Mouse (Mus musculus): Measurements from ENCODE around the gene Prss8. TPM values are rescaled to one million over a fixed set of nuclear protein-coding genes. Genes with fewer than 3 reads are reported as not detected.
A peak's percentile ranks its signal among the peaks of the same experiment; 100 is the strongest.

Prss8 gene
- polyA plus RNA-seq, 1 experiment from 2014 or later: 13.9 TPM

DNA sequence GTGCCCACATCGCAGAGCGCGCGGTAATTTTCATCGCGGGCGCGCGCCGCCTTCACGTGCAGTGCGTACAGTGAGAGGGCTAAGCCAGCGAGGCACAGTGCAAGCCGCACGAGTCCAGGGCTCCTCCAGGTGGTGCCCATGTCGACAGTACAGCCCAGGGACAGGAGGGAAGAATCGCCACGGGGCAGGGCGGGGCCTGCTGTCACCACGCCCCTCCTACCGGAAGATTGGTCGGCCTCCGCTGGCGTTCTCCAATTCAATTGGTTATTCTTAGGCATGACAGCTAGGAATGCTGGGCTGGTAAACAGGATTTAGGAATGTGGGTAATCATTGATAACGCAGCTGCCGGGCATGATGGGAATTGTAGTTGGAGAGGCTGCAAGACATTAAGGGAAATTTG lies 34.5 kb downstream of the Prss8 start, which contains the start of the genes Gm21974 and Vkorc1:
Gm21974 (minus strand) TSS at position 13 of the 400 bp plus-strand sequence.
Vkorc1 (minus strand) TSS at position 176 of the 400 bp plus-strand sequence.
- Histone ChIP-seq H3K9ac (peak within 1 kb of the TSS; percentile 65), H3K27me3 (no peaks in the 10 kb centered on the region), H3K27ac (replicated peaks) (peak within 1 kb of the TSS; percentile 86), H3K36me3 (replicated peaks) (peaks cover 20% of the 10 kb centered on the region), H3K4me1 (replicated peaks) (peaks cover 58% of the 10 kb centered on the region), H3K4me2 (peak within 1 kb of the TSS; percentile 92), H3K4me3 (replicated peaks) (peak within 1 kb of the TSS; percentile 67), H3K9me3 (replicated peaks) (no peaks in the 10 kb centered on the region)
- WGBS (ENCODE audit: insufficient replicate concordance): under 1% methylated on average over 26 of the region's 26 CpGs
- ATAC-seq (ENCODE audit: insufficient read depth): peak; percentile 95

DNA sequence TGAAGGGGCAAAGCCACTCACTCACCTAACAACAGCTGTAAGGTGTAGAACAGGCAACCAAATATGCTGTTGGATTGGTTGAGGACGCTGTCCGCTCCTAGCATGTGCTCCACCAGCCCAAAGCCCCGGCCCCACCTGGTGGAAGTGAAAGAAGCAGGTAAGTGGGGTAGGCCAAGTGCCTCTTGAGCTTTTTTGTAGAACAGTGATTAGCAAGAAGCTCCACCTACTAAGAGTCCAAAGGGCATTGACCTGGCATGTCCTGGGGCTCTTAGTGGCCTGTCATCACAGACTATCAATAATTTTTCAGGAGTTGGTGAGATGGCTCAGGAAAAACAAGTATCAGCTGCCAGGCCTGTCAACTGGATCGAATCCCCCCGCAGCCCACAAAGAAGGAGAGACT lies 35.4 kb downstream of the Prss8 start:
- 77% methylated on average over 5 of the region's 5 CpGs for WGBS (ENCODE audit: insufficient replicate concordance)
- H3K27ac ChIP-seq (replicated peaks): peak overlapping the region; percentile 86
- H3K4me2 ChIP-seq: peak overlapping the region; percentile 92
- H3K36me3 ChIP-seq (replicated peaks): peaks cover 30% of the 10 kb centered on the region
- H3K4me3 ChIP-seq (replicated peaks): peak overlapping the region; percentile 67
- H3K9me3 ChIP-seq (replicated peaks): no peaks in the 10 kb centered on the region
- H3K27me3 ChIP-seq: no peaks in the 10 kb centered on the region
- no peak for ATAC-seq (ENCODE audit: insufficient read depth)
- peaks cover 48% of the 10 kb centered on the region for H3K4me1 ChIP-seq (replicated peaks)
- H3K9ac ChIP-seq: peak overlapping the region; percentile 65; the same call in 1 of the 2 replicates

GRCm38 (mm10) chr7:127890798-127891197 lies 39.1 kb downstream of the Prss8 start, which contains the start of gene Prss53:
Gene Prss53 (minus strand): TSS chr7:127890970.
- Histone ChIP-seq H3K4me1 (replicated peaks) (peaks cover 23% of the 10 kb centered on the region), H3K36me3 (replicated peaks) (peaks cover 66% of the 10 kb centered on the region), H3K4me3 (replicated peaks) (no peak within 1 kb of the TSS), H3K4me2 (no peak within 1 kb of the TSS), H3K27me3 (no peaks in the 10 kb centered on the region), H3K9ac (no peak within 1 kb of the TSS), H3K27ac (replicated peaks) (no peak within 1 kb of the TSS), H3K9me3 (replicated peaks) (no peaks in the 10 kb centered on the region)
- ATAC-seq (ENCODE audit: insufficient read depth): no peak
- WGBS (ENCODE audit: insufficient replicate concordance): 57% methylated on average over 4 of the region's 4 CpGs

- H3K4me3 ChIP-seq (replicated peaks): no peak overlapping the region
- ATAC-seq (ENCODE audit: insufficient read depth): no peak
- no peak overlapping the region for H3K4me2 ChIP-seq
- no peak overlapping the region for H3K9ac ChIP-seq
- H3K36me3 ChIP-seq (replicated peaks): peaks cover 83% of the 10 kb centered on the region
- no peaks in the 10 kb centered on the region for H3K9me3 ChIP-seq (replicated peaks)
- H3K27ac ChIP-seq (replicated peaks): no peak overlapping the region
- H3K4me1 ChIP-seq (replicated peaks): peaks cover 11% of the 10 kb centered on the region; the same call in 1 of the 2 replicates
- H3K27me3 ChIP-seq: no peaks in the 10 kb centered on the region
- WGBS (ENCODE audit: insufficient replicate concordance): 50% methylated on average over 3 of the region's 3 CpGs
Observed at GRCm38 (mm10) chr7:127888821-127889220, 41.1 kb downstream of the Prss8 start.

DNA sequence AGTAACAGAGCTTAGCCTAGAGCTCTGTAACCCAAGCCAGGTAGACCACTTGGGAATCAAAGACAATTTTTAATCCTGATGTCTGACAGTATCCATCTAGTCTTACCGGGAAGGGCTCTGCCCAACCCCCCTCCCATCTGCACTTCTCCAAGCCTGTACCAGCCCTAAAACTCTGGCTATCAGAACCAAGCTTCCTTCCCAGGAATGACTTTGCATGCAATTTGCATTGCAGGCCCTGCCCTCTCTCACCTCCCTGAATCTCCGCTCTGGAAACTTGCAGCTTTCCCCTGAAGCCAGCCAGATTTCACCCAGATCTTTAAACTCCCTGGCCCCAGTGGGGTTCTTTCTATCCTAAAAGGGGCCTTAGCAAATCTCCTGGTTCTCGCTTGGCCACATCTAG lies 42.1 kb downstream of the Prss8 start:
- Histone ChIP-seq H3K27me3 (no peaks in the 10 kb centered on the region), H3K4me3 (replicated peaks) (no peak overlapping the region), H3K36me3 (replicated peaks) (peaks cover 83% of the 10 kb centered on the region), H3K9me3 (replicated peaks) (no peaks in the 10 kb centered on the region), H3K9ac (no peak overlapping the region), H3K4me1 (replicated peaks) (peaks cover 14% of the 10 kb centered on the region; the same call in 1 of the 2 replicates), H3K4me2 (no peak overlapping the region), H3K27ac (replicated peaks) (no peak overlapping the region)
- 76% methylated on average over 3 of the region's 3 CpGs for WGBS (ENCODE audit: insufficient replicate concordance)
- ATAC-seq (ENCODE audit: insufficient read depth): no peak

GRCm38 (mm10) chr7:127887191-127887590 lies 42.7 kb downstream of the Prss8 start:
- H3K9ac ChIP-seq: no peak overlapping the region
- H3K4me1 ChIP-seq (replicated peaks): peaks cover 14% of the 10 kb centered on the region; the same call in 1 of the 2 replicates
- no peak overlapping the region for H3K27ac ChIP-seq (replicated peaks)
- H3K4me2 ChIP-seq: no peak overlapping the region
- 81% methylated on average over 8 of the region's 8 CpGs for WGBS (ENCODE audit: insufficient replicate concordance)
- H3K27me3 ChIP-seq: no peaks in the 10 kb centered on the region
- H3K9me3 ChIP-seq (replicated peaks): 0 out of 2 replicates have a peak, but pooled peaks cover 3% of the 10 kb centered on the region
- no peak for ATAC-seq (ENCODE audit: insufficient read depth)
- H3K4me3 ChIP-seq (replicated peaks): no peak overlapping the region
- H3K36me3 ChIP-seq (replicated peaks): peaks cover 83% of the 10 kb centered on the region

DNA sequence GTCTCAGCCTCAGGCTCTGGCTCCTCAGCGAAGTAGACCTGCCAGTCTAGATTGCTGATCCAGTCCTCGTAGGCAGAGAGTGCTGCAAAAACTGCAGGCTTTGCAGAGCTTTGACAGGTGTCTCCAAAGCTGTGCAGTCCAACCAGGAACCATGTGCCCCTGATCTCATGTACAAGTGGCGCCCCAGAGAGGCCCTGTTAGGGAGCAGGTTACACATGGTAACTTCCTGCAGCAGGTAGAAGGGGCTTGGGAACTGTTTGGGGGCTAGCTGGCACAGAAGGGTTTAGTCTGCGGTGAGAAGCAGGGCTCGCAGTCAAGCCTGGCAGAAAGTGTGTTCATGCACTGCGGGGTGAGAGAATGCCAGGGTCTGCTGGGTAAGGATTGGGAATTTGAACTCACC lies 43.4 kb downstream of the Prss8 start:
- Histone ChIP-seq H3K27ac (replicated peaks) (no peak overlapping the region), H3K36me3 (replicated peaks) (peaks cover 88% of the 10 kb centered on the region), H3K9ac (no peak overlapping the region), H3K4me2 (no peak overlapping the region), H3K27me3 (no peaks in the 10 kb centered on the region), H3K4me3 (replicated peaks) (no peak overlapping the region), H3K9me3 (replicated peaks) (0 out of 2 replicates have a peak, but pooled peaks cover 6% of the 10 kb centered on the region), H3K4me1 (replicated peaks) (peaks cover 14% of the 10 kb centered on the region; the same call in 1 of the 2 replicates)
- WGBS (ENCODE audit: insufficient replicate concordance): 81% methylated on average over 6 of the region's 6 CpGs
- no peak for ATAC-seq (ENCODE audit: insufficient read depth)

- H3K36me3 ChIP-seq (replicated peaks): peaks cover 94% of the 10 kb centered on the region
- H3K9me3 ChIP-seq (replicated peaks): peaks cover 10% of the 10 kb centered on the region; the same call in 1 of the 2 replicates
- 40% methylated on average over 6 of the region's 6 CpGs for WGBS (ENCODE audit: insufficient replicate concordance)
Observed at GRCm38 (mm10) chr7:127885951-127886350, 44.0 kb downstream of the Prss8 start.

GRCm38 (mm10) chr7:127880431-127880830 lies 49.5 kb downstream of the Prss8 start:
- WGBS (ENCODE audit: insufficient replicate concordance): 85% methylated on average over 12 of the region's 12 CpGs
- H3K27me3 ChIP-seq: no peaks in the 10 kb centered on the region
- H3K4me1 ChIP-seq (replicated peaks): peaks cover 25% of the 10 kb centered on the region
- peaks cover 78% of the 10 kb centered on the region for H3K36me3 ChIP-seq (replicated peaks)
- ATAC-seq (ENCODE audit: insufficient read depth): no peak
- no peak overlapping the region for H3K27ac ChIP-seq (replicated peaks)
- H3K9me3 ChIP-seq (replicated peaks): peaks cover 33% of the 10 kb centered on the region
- no peak overlapping the region for H3K4me3 ChIP-seq (replicated peaks)
- H3K9ac ChIP-seq: no peak overlapping the region
- no peak overlapping the region for H3K4me2 ChIP-seq

More at GRCm38 (mm10) chr7:127885951-127886350, 44.0 kb downstream of the Prss8 start:
- H3K27me3 ChIP-seq: no peaks in the 10 kb centered on the region
- H3K9ac ChIP-seq: no peak overlapping the region
- peaks cover 14% of the 10 kb centered on the region; the same call in 1 of the 2 replicates for H3K4me1 ChIP-seq (replicated peaks)
- no peak for ATAC-seq (ENCODE audit: insufficient read depth)
- H3K4me3 ChIP-seq (replicated peaks): no peak overlapping the region
- no peak overlapping the region for H3K4me2 ChIP-seq
- no peak overlapping the region for H3K27ac ChIP-seq (replicated peaks)

DNA sequence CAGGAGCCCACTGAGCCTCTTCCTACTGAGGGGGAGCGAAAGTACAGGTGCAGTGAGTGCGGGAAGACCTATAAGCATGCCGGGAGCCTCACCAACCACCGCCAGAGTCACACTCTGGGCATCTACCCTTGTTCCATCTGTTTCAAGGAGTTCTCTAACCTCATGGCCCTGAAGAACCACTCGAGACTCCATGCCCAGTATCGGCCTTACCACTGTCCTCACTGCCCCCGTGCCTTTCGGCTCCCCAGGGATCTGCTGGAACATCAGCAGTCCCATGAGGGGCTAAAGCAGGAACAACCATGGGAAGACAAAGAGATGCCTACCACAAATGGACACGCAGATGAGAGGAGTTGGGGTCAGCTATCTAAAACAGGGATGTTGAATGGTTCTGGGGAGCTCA lies 50.6 kb downstream of the Prss8 start:
- Histone ChIP-seq H3K9ac (no peak overlapping the region), H3K4me2 (no peak overlapping the region), H3K36me3 (replicated peaks) (peaks cover 68% of the 10 kb centered on the region), H3K27me3 (no peaks in the 10 kb centered on the region), H3K4me3 (replicated peaks) (no peak overlapping the region), H3K27ac (replicated peaks) (no peak overlapping the region), H3K9me3 (replicated peaks) (peaks cover 33% of the 10 kb centered on the region), H3K4me1 (replicated peaks) (peaks cover 32% of the 10 kb centered on the region)
- WGBS (ENCODE audit: insufficient replicate concordance): 91% methylated on average over 9 of the region's 9 CpGs
- ATAC-seq (ENCODE audit: insufficient read depth): no peak

GRCm38 (mm10) chr7:127876467-127877348 lies 53.2 kb downstream of the Prss8 start, which contains the start of gene Zfp668:
Gene Zfp668 (minus strand): TSS chr7:127876828.
- ATAC-seq (ENCODE audit: insufficient read depth): peak; percentile 75
- Histone ChIP-seq H3K4me3 (replicated peaks) (peak within 1 kb of the TSS; percentile 82), H3K27ac (replicated peaks) (peak within 1 kb of the TSS; percentile 92), H3K9me3 (replicated peaks) (peaks cover 28% of the 10 kb centered on the region), H3K27me3 (no peaks in the 10 kb centered on the region), H3K36me3 (replicated peaks) (peaks cover 51% of the 10 kb centered on the region), H3K4me2 (peak within 1 kb of the TSS; percentile 80), H3K4me1 (replicated peaks) (peaks cover 36% of the 10 kb centered on the region), H3K9ac (peak within 1 kb of the TSS; percentile 88)
- WGBS (ENCODE audit: insufficient replicate concordance): under 1% methylated on average over 60 of the region's 60 CpGs

All from liver, embryonic 15.5 days (tissue).